Mouse (Mus musculus): Measurements from ENCODE around the gene Cap2. TPM values are rescaled to one million over a fixed set of nuclear protein-coding genes. Genes with fewer than 3 reads are reported as not detected.

Gene Cap2
- polyA plus RNA-seq, 1 experiment from 2014 or later, result 7.3 TPM

DNA sequence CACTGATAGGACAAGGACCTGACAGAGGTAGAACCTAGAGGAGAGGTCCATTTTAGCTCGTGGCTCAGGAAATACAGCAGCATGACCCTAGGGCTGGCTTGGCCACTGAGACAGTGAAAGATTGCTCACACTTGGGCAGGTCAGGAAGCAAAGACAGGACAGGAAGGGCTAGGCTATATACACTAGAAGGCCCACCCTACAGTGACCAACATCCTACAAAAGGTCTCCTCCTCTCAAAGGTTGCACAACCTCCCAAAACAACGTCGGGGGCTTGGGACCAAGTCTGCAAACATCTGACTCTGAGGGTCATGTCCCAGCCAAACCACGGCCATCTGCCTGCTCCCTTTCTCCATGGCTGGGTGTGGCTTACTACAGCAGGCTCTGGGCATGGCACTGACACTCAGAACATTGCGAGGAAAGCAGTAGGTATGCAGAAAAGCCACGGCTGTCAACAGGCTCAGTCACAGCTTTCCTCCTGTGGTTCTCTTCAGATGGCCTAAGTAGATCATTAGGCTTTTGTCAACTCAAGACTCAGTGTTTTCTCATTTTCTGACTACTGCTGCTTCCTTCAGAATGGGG lies 112.1 kb downstream of the Cap2 start:
- H3K9ac ChIP-seq (replicated peaks; ENCODE audit: low read length), result no peak overlapping the region
- 74% methylated on average over 6 of the region's 6 CpGs for whole genome bisulfite sequencing
- no peak overlapping the region for H3K4me3 ChIP-seq (ENCODE audit: low read length)
- H3K27me3 ChIP-seq (ENCODE audit: insufficient read depth, low read length), result no peaks in the 10 kb centered on the region
- no peaks in the 10 kb centered on the region for H3K4me1 ChIP-seq (ENCODE audit: insufficient read depth, low read length)
- H3K27ac ChIP-seq (ENCODE audit: low read length), result no peak overlapping the region
- no peak overlapping the region for H3K4me2 ChIP-seq (replicated peaks; ENCODE audit: low read depth, low read length)
- H3K9me3 ChIP-seq (ENCODE audit: low read length), result peaks cover under 1% of the 10 kb centered on the region; the same call in 1 of the 2 replicates
- ATAC-seq (ENCODE audit: low FRiP score, low TSS enrichment), result no peak
- H3K36me3 ChIP-seq (ENCODE audit: insufficient read depth, low read length), result no peaks in the 10 kb centered on the region

DNA sequence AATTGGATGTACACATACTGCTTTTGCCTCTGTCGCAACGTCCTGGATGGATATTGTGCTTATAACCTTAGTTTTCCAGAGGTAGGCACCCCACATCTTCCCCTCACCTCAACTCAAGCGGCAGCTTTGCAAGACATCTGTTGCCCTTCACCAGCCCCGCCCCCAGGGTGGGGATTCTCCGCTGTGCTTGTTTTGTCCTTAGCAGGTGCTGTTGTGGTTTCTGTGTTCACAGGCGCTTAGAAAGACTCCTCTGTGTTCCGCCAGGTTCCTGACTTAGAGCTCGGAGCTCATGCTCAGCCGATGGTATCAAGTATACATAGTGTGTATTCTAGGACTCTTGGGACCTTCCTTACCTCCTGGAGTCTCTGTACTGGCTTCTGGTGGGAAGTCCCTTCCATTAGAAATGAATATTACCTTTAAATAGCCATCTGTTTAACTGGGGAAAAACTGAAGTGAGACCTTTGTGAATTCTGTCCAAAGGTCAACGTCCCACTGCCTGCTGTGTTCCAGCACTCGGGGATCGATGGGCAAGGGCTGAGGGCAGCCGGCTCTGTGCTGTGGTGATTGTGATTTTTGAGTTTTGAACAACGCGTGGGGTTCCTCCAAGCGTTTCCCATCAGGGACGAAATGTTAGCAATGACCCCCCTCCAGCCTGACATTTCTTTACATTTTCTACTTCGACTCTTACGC lies 115.2 kb downstream of the Cap2 start:
- Histone ChIP-seq H3K4me2 (replicated peaks; ENCODE audit: low read depth, low read length) (no peak overlapping the region), H3K27me3 (ENCODE audit: insufficient read depth, low read length) (no peaks in the 10 kb centered on the region), H3K27ac (ENCODE audit: low read length) (no peak overlapping the region), H3K9me3 (ENCODE audit: low read length) (no peaks in the 10 kb centered on the region), H3K9ac (replicated peaks; ENCODE audit: low read length) (no peak overlapping the region), H3K4me1 (ENCODE audit: insufficient read depth, low read length) (peaks cover 17% of the 10 kb centered on the region; the same call in 1 of the 2 replicates), H3K4me3 (ENCODE audit: low read length) (no peak overlapping the region), H3K36me3 (ENCODE audit: insufficient read depth, low read length) (no peaks in the 10 kb centered on the region)
- no peak for ATAC-seq (ENCODE audit: low FRiP score, low TSS enrichment)
- WGBS, result 90% methylated on average over 19 of the region's 19 CpGs

DNA sequence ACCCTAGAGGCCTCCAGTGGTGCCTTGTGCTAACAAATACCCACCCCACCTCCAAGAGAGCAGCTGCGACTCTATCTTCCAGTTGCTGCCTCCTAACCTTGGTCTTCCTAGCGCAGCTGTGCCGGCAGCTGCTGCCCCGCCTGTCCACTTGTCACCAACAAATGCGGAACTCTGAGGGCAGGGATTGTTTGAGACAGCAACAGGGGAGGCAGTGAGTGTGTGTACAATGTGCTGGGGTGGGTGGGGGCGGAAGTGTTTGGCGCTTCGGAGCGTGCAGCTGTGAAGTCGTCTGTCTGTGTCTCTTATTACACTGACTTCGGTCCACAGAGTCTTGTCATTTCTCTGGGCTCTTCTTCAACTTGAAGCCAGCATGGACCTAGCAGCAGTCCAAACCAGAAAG lies 118.0 kb downstream of the Cap2 start:
- Histone ChIP-seq H3K4me2 (replicated peaks; ENCODE audit: low read depth, low read length) (peak overlapping the region; percentile 40), H3K27ac (ENCODE audit: low read length) (no peak overlapping the region), H3K27me3 (ENCODE audit: insufficient read depth, low read length) (no peaks in the 10 kb centered on the region), H3K4me1 (ENCODE audit: insufficient read depth, low read length) (peaks cover 17% of the 10 kb centered on the region; the same call in 1 of the 2 replicates), H3K9ac (replicated peaks; ENCODE audit: low read length) (0 out of 2 replicates have a peak overlapping the region, but pooled peaks have one; percentile 38), H3K4me3 (ENCODE audit: low read length) (peak overlapping the region; percentile 19), H3K36me3 (ENCODE audit: insufficient read depth, low read length) (no peaks in the 10 kb centered on the region), H3K9me3 (ENCODE audit: low read length) (no peaks in the 10 kb centered on the region)
- peak; percentile 42; the same call in 1 of the 2 replicates for ATAC-seq (ENCODE audit: low FRiP score, low TSS enrichment)
- WGBS, result 11% methylated on average over 11 of the region's 11 CpGs

DNA sequence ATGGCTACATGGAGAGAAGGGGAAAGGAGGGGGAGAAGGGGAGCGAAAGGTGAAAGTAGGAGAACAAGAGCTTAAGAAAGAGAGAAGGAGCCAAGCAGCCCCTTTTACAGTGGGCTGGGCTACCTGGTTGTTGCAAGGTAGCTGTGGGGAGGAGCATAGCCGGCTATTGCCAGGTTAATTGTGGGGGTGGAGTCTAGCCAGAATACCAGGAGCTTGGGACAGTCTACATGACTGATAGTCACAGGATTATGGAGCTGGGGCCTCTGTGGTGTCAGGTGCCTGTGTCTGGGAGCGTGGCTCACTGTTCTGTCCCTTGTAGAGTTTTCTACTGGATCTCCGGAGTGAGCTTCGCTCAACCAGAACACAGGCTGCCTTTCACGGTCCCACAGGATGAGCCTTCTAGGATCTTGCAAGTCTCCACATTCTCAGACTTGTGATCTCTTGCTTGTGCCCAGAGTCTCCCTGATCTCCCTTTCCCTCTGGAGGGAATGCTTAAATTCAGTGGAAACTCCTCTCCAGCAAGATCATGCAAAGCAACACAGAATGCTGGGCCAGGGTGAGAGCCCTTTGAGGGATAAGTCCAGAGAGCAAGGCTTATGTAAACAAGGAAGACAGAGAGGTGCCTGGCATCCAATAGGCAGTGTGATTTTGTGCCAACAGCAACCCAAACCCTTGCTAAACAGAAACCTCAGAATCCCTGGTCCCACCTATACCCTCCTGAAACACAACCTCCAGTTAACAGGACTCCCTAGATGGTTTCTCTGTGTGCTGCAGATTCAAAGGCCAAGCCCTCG lies 119.5 kb downstream of the Cap2 start:
- Histone ChIP-seq H3K9me3 (ENCODE audit: low read length) (no peaks in the 10 kb centered on the region), H3K27ac (ENCODE audit: low read length) (no peak overlapping the region), H3K27me3 (ENCODE audit: insufficient read depth, low read length) (no peaks in the 10 kb centered on the region), H3K4me1 (ENCODE audit: insufficient read depth, low read length) (peaks cover 17% of the 10 kb centered on the region; the same call in 1 of the 2 replicates), H3K9ac (replicated peaks; ENCODE audit: low read length) (no peak overlapping the region), H3K36me3 (ENCODE audit: insufficient read depth, low read length) (no peaks in the 10 kb centered on the region), H3K4me3 (ENCODE audit: low read length) (no peak overlapping the region), H3K4me2 (replicated peaks; ENCODE audit: low read depth, low read length) (no peak overlapping the region)
- WGBS, result 56% methylated on average over 7 of the region's 7 CpGs
- ATAC-seq (ENCODE audit: low FRiP score, low TSS enrichment), result no peak

DNA sequence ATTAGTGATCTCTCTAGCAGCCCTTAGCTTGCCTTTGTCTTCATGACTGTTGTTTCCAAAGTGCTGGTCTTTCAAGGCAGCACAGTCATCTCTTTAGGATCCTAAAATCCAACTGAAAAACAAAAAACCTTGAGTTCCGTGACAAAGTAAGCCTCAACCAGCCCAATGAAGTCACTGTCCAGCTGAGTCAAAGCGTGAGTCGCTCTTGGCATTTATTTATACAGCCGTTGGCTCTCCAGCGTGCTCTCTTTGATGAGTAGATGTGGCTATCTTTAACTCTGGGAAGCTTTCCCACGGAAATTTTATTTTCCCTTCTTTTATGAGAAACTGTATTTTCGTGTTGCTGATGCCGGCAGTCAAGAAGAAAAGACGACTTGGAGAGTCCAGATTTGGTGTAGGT lies 125.0 kb downstream of the Cap2 start:
- no peaks in the 10 kb centered on the region for H3K9me3 ChIP-seq (ENCODE audit: low read length)
- H3K36me3 ChIP-seq (ENCODE audit: insufficient read depth, low read length), result no peaks in the 10 kb centered on the region
- no peak overlapping the region for H3K27ac ChIP-seq (ENCODE audit: low read length)
- no peak overlapping the region for H3K4me3 ChIP-seq (ENCODE audit: low read length)
- no peak overlapping the region for H3K4me2 ChIP-seq (replicated peaks; ENCODE audit: low read depth, low read length)
- no peaks in the 10 kb centered on the region for H3K4me1 ChIP-seq (ENCODE audit: insufficient read depth, low read length)
- WGBS, result 83% methylated on average over 9 of the region's 9 CpGs
- H3K27me3 ChIP-seq (ENCODE audit: insufficient read depth, low read length), result no peaks in the 10 kb centered on the region
- no peak overlapping the region for H3K9ac ChIP-seq (replicated peaks; ENCODE audit: low read length)
- no peak for ATAC-seq (ENCODE audit: low FRiP score, low TSS enrichment)

DNA sequence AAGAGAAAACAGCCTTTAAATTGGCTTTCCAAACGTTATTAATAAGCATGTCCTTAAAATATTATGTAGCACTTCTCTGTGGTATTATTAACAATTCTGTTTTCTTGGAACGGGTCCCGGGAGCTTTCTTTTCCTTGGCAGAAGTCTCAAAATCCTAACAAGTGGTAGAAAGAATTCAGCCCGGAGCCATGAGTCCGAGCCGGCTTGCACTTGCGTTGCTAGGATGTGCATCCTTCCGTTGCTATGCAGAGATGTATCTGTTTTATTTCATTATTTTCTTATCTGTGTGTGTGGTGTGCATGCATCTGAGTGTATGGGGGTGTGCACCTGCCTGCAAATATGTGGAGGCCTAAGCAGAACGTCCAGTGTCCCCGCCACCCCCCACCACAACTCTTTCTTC lies 126.2 kb downstream of the Cap2 start:
- no peak for ATAC-seq (ENCODE audit: low FRiP score, low TSS enrichment)
- H3K4me3 ChIP-seq (ENCODE audit: low read length), result no peak overlapping the region
- H3K4me1 ChIP-seq (ENCODE audit: insufficient read depth, low read length), result no peaks in the 10 kb centered on the region
- no peak overlapping the region for H3K27ac ChIP-seq (ENCODE audit: low read length)
- H3K9ac ChIP-seq (replicated peaks; ENCODE audit: low read length), result no peak overlapping the region
- no peak overlapping the region for H3K4me2 ChIP-seq (replicated peaks; ENCODE audit: low read depth, low read length)
- H3K9me3 ChIP-seq (ENCODE audit: low read length), result no peaks in the 10 kb centered on the region
- 81% methylated on average over 10 of the region's 10 CpGs for WGBS
- no peaks in the 10 kb centered on the region for H3K36me3 ChIP-seq (ENCODE audit: insufficient read depth, low read length)
- no peaks in the 10 kb centered on the region for H3K27me3 ChIP-seq (ENCODE audit: insufficient read depth, low read length)

DNA sequence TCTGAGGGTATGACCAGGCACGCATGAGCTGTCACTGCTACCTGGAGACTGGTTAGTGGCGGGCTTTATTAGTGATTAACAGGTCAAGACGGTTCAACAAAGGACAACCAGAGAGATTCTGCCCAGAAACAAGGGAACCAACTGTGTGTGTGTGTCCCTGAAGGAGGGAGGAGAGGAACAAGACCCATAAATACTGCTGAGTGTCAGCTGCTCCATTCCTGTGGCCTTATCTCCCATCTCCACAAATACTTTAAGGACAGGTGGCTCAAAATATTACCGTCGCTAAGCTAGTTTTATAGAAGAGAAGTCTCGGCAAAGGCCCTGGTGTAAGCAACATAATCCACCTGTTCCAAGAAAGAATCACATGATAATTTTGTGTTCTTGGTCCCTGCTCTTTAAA lies 127.7 kb downstream of the Cap2 start:
- no peaks in the 10 kb centered on the region for H3K27me3 ChIP-seq (ENCODE audit: insufficient read depth, low read length)
- H3K4me2 ChIP-seq (replicated peaks; ENCODE audit: low read depth, low read length), result no peak overlapping the region
- no peaks in the 10 kb centered on the region for H3K36me3 ChIP-seq (ENCODE audit: insufficient read depth, low read length)
- H3K27ac ChIP-seq (ENCODE audit: low read length), result no peak overlapping the region
- no peak overlapping the region for H3K4me3 ChIP-seq (ENCODE audit: low read length)
- ATAC-seq (ENCODE audit: low FRiP score, low TSS enrichment), result no peak
- no peaks in the 10 kb centered on the region for H3K9me3 ChIP-seq (ENCODE audit: low read length)
- no peaks in the 10 kb centered on the region for H3K4me1 ChIP-seq (ENCODE audit: insufficient read depth, low read length)
- WGBS, result 61% methylated on average over 6 of the region's 6 CpGs
- no peak overlapping the region for H3K9ac ChIP-seq (replicated peaks; ENCODE audit: low read length)

DNA sequence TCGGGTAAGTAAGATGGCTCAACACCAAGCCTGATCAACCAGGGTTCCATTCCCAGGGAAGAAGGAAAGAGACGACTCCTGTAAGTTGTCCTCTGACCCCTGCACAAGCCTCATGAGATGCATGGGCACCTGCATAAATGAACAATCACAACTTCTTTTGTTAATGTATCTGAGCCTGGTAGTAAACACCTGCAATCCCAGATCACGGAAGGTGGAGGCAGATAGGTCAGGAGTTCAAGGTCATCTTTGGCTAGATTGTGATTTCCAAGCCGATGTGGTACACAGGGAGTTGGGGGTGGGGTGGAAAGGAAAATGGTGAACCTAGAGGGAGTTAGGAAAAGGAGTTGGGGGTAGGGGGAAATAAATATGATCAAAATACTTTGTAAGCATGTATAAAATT lies 131.1 kb downstream of the Cap2 start:
- Histone ChIP-seq H3K4me3 (ENCODE audit: low read length) (no peak overlapping the region), H3K4me1 (ENCODE audit: insufficient read depth, low read length) (no peaks in the 10 kb centered on the region), H3K4me2 (replicated peaks; ENCODE audit: low read depth, low read length) (no peak overlapping the region), H3K9ac (replicated peaks; ENCODE audit: low read length) (no peak overlapping the region), H3K27ac (ENCODE audit: low read length) (no peak overlapping the region), H3K27me3 (ENCODE audit: insufficient read depth, low read length) (no peaks in the 10 kb centered on the region), H3K9me3 (ENCODE audit: low read length) (no peaks in the 10 kb centered on the region), H3K36me3 (ENCODE audit: insufficient read depth, low read length) (no peaks in the 10 kb centered on the region)
- 46% methylated on average over 4 of the region's 4 CpGs for WGBS
- no peak for ATAC-seq (ENCODE audit: low FRiP score, low TSS enrichment)

DNA sequence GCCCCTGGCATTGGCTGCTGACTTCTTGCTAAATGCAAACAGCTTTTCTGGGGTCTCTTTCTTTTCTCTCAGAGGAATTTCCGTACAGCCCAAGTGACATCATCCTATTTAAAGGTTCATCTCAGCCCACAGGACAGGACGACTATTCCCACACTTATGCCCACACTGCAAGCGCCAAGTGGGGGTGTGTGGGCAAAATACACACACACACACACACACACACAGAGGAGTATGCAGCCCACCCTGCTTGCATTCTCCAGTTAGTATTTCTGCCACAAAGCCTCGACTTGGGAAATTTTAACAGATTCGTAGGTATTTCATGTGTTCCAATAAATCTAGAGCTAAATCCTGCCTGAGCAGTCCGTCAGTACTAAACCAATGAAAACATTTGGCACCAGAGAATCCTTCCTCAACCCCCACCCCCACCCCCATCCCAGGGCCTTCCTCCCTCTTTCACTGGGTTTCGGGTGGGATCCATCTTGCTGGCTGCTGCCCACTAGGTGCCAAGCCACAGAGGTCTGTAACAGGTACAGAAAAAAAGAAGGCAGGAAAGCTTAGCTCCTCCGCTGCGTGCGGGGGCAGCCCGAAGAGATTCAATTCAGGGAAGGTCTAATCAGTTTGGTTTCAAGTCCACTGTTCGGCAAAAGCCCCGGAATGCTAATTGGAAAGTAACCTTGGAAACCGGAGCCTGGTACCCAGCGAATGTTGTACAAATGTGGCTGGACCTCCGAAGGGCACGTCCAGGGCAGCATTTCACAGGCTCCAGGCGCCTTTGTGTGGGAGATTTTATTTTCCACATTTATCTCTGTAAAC lies 131.9 kb downstream of the Cap2 start:
- H3K27me3 ChIP-seq (ENCODE audit: insufficient read depth, low read length), result no peaks in the 10 kb centered on the region
- H3K4me2 ChIP-seq (replicated peaks; ENCODE audit: low read depth, low read length), result peak overlapping the region; percentile 27
- no peaks in the 10 kb centered on the region for H3K4me1 ChIP-seq (ENCODE audit: insufficient read depth, low read length)
- H3K27ac ChIP-seq (ENCODE audit: low read length), result no peak overlapping the region
- no peaks in the 10 kb centered on the region for H3K9me3 ChIP-seq (ENCODE audit: low read length)
- H3K36me3 ChIP-seq (ENCODE audit: insufficient read depth, low read length), result no peaks in the 10 kb centered on the region
- H3K4me3 ChIP-seq (ENCODE audit: low read length), result no peak overlapping the region
- ATAC-seq (ENCODE audit: low FRiP score, low TSS enrichment), result no peak
- WGBS, result 41% methylated on average over 18 of the region's 18 CpGs
- no peak overlapping the region for H3K9ac ChIP-seq (replicated peaks; ENCODE audit: low read length)

Measured in kidney, embryonic 16.5 days (tissue).